Mouse (Mus musculus): ENCODE measurements at regions not wholly inside any gene's neighbourhood (a gene's known extent, or its start where the extent isn't known, plus 50 kb on each side); places are given as distances from the start of the nearest gene placed in this dataset.

DNA sequence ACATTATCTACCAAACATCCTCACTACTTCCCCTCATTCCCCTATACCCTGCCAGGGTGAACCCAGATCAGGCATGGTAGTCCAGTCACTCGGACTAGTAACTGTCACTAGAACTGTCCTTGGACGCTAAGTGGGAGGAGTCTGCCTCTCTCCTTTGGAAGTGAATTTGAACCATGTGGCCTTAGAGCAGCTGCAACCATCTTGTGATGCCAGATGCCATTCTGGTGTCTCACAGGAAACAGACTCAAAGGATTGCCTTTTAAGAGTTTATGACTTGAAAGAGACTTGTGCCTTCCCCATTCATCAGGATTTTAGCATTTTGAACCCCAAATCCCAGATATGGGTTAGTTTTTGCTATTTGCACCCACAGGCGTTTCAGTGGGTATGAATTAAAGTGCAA is 56.9 kb upstream of the Sestd1 start:
- TF ChIP-seq CTCF (IDR thresholded peaks at IDR 0.05; ENCODE audit: low read depth) (no peak), EP300 (IDR thresholded peaks at IDR 0.05; ENCODE audit: low read depth) (no peak)

Data from heart, postnatal 0 days (tissue).